Mouse (Mus musculus) ES-E14 (cell line): ENCODE data around the gene Krtap9-1.

Experiments
- CHD2 ChIP-seq: IDR thresholded peaks from 2 replicates; pipeline ENCODE4 v1.6.1; 2014; ENCODE audit warnings: mild to moderate bottlenecking, low read depth, low read length, inconsistent platforms
- MAFK ChIP-seq: IDR thresholded peaks from 2 replicates; pipeline ENCODE4 v1.6.1; 2014; ENCODE audit warnings: mild to moderate bottlenecking, low read depth, low read length, inconsistent platforms; ENCODE audit not compliant: insufficient read depth

GRCm38 (mm10) chr11:99837966-99838365 is 35.2 kb upstream of the Krtap9-1 start, which contains the start of gene 2300003K06Rik:
- TF ChIP-seq MAFK (no peak), CHD2 (no peak)
